Mouse (Mus musculus): Measurements from ENCODE around the gene Kcnh1. TPM values are rescaled to one million over a fixed set of nuclear protein-coding genes. Genes with fewer than 3 reads are reported as not detected.

Kcnh1 gene
- polyA plus RNA-seq, 1 experiment = 0.85 TPM

DNA sequence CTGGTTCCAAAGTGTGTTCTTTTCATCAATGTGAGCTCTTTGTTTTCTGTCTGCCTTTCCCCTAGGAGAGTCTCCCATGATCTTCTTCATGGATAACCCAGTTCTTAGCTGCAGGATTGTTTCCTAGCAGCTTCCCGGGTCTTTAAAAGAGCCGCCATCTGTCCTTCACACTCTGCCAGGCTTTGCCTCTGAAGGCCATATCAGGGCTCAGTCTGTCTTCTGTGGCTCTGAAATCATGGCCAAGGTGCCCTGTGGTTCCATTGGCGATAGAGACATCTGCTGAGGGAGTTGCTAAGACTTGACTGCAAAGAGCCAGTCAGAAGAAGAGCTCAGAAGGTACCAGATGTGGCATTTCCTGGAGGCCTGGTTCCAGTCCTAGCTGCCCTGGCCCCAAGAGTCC, 165.7 kb downstream of the Kcnh1 start:
- Histone ChIP-seq H3K27ac (ENCODE audit: insufficient read depth, low read length) (no peak overlapping the region), H3K36me3 (ENCODE audit: control insufficient read depth, insufficient read depth, low read length) (no peaks in the 10 kb centered on the region), H3K4me1 (ENCODE audit: control insufficient read depth, insufficient read depth, insufficient read length) (no peaks in the 10 kb centered on the region), H3K4me3 (ENCODE audit: extremely low read depth, insufficient read depth, insufficient read length) (no peak overlapping the region), H3K27me3 (ENCODE audit: control insufficient read depth, insufficient read depth, low read length) (no peaks in the 10 kb centered on the region)
- no peak for DNase-seq (ENCODE audit: low read depth in 1 of 2, low spot score in 2 of 2)
- no peak for TF ChIP-seq CTCF (IDR thresholded peaks at IDR 0.05; ENCODE audit: extremely low read depth, insufficient read depth, insufficient read length, insufficient replicate concordance)
- TF ChIP-seq POLR2A (IDR thresholded peaks at IDR 0.05; ENCODE audit: low read depth, low read length) = no peak
- WGBS = 88% methylated on average over 3 of the region's 3 CpGs

DNA sequence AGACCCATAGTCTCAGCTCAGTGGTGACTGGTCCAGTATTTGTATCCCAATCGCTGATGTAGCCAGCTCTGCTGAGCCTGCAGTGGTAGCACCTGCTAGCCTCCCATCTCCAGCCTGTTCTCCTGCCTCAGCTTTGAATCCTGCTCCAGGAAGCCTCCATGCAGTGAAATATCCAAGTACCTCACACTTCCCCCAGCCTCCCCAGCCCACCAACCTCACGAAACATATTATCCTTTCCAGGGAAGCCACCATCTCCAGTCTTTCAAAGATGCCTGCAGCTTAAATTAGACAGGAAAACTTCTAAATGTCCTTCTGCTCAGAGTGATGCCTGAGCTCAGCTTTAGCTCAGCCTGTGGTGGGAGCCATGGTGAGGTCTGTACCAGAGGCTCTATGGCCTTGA, 168.6 kb downstream of the Kcnh1 start:
- no peak overlapping the region for H3K27ac ChIP-seq (ENCODE audit: insufficient read depth, low read length)
- H3K36me3 ChIP-seq (ENCODE audit: control insufficient read depth, insufficient read depth, low read length) = no peaks in the 10 kb centered on the region
- H3K4me3 ChIP-seq (ENCODE audit: extremely low read depth, insufficient read depth, insufficient read length) = no peak overlapping the region
- DNase-seq (ENCODE audit: low read depth in 1 of 2, low spot score in 2 of 2) = no peak
- TF ChIP-seq POLR2A (IDR thresholded peaks at IDR 0.05; ENCODE audit: low read depth, low read length) = no peak
- TF ChIP-seq CTCF (IDR thresholded peaks at IDR 0.05; ENCODE audit: extremely low read depth, insufficient read depth, insufficient read length, insufficient replicate concordance) = no peak
- WGBS = 80% methylated on average over 2 of the region's 2 CpGs
- H3K27me3 ChIP-seq (ENCODE audit: control insufficient read depth, insufficient read depth, low read length) = no peaks in the 10 kb centered on the region
- no peaks in the 10 kb centered on the region for H3K4me1 ChIP-seq (ENCODE audit: control insufficient read depth, insufficient read depth, insufficient read length)

DNA sequence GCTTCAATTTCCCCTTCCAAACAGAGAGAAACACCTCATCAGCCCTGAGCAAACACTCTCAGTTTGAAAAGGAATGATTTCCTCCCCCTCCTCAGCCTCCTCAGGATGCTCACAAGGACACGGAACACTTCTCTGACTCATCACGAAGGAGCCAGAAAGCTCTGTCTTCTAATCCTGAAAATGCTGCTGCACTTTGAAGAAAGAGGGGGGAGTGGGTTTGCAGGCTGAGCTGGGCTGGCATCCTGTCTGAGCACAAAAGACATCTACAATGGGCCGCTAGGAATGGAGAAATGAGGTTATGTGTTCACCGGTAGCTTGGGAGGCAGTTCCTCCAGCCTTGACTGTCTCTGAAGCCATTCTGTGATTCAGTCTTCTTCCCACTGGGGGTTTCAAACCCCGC, 177.8 kb downstream of the Kcnh1 start:
- Histone ChIP-seq H3K4me3 (ENCODE audit: extremely low read depth, insufficient read depth, insufficient read length) (no peak overlapping the region), H3K27me3 (ENCODE audit: control insufficient read depth, insufficient read depth, low read length) (no peaks in the 10 kb centered on the region), H3K36me3 (ENCODE audit: control insufficient read depth, insufficient read depth, low read length) (no peaks in the 10 kb centered on the region), H3K4me1 (ENCODE audit: control insufficient read depth, insufficient read depth, insufficient read length) (no peaks in the 10 kb centered on the region), H3K27ac (ENCODE audit: insufficient read depth, low read length) (no peak overlapping the region)
- TF ChIP-seq CTCF (IDR thresholded peaks at IDR 0.05; ENCODE audit: extremely low read depth, insufficient read depth, insufficient read length, insufficient replicate concordance) (no peak), POLR2A (IDR thresholded peaks at IDR 0.05; ENCODE audit: low read depth, low read length) (no peak)
- DNase-seq (ENCODE audit: low read depth in 1 of 2, low spot score in 2 of 2) = no peak
- WGBS = 58% methylated on average over 5 of the region's 5 CpGs

DNA sequence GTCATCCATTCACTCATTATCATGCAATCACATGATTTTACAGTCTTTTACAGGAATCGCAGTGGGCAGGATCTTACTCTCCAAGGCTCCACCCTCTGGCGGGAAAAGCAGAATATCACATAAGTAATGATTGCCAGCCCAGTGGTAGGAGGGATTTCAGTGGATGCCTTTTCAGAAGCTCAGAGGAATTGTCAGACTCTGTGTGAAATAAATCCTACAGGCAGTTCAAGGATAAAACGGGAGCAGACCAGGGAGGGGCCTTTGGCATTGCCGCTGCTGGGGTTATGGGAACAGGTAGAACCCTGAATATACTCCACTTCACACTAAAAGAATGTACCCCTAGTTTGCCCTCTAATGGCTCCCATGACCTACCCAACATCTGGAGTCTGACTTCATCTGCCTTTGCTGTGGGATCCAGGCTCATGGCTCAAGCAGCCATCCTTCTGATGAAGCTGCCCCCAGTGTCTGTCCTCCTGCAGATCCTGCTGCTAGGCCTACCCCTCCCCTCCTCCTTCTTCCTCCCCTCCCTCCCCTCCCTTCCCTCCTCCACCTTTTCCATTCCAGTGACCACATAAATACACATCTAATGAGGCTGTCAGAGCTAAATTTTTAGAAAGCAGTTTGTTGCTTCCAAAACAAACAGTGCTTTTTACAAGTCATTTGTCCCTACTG, 181.5 kb downstream of the Kcnh1 start:
- H3K36me3 ChIP-seq (ENCODE audit: control insufficient read depth, insufficient read depth, low read length) = no peaks in the 10 kb centered on the region
- no peak overlapping the region for H3K27ac ChIP-seq (ENCODE audit: insufficient read depth, low read length)
- no peaks in the 10 kb centered on the region for H3K4me1 ChIP-seq (ENCODE audit: control insufficient read depth, insufficient read depth, insufficient read length)
- DNase-seq (ENCODE audit: low read depth in 1 of 2, low spot score in 2 of 2) = no peak
- no peak overlapping the region for H3K4me3 ChIP-seq (ENCODE audit: extremely low read depth, insufficient read depth, insufficient read length)
- no peaks in the 10 kb centered on the region for H3K27me3 ChIP-seq (ENCODE audit: control insufficient read depth, insufficient read depth, low read length)
- TF ChIP-seq POLR2A (IDR thresholded peaks at IDR 0.05; ENCODE audit: low read depth, low read length) (no peak), CTCF (IDR thresholded peaks at IDR 0.05; ENCODE audit: extremely low read depth, insufficient read depth, insufficient read length, insufficient replicate concordance) (no peak)
- WGBS = 85% methylated on average over 4 of the region's 4 CpGs

DNA sequence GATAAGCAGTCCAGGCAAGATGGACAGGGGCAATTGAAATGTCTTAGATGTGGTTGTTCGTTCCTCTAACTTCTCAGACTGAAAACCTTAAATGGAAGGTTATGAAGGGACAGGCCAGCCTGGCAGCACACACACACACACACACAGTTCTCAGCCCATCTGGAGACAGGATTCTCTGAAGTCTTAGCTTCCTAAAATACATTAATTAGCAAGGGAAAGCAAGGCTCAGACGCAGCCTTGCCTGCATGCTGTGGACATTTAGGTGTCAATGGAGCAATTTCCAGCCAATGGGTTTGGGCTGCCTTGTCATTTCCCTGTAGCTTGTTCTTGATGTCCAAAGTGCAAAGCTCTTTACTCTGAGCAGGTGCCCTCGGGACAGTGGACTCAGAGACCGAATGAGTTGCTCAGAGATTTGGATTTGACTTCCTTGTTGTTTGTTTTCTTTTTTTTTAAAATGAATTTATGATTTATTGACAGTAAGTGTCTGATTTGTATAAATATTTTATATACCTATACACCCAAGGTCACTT, 188.0 kb downstream of the Kcnh1 start:
- Histone ChIP-seq H3K27me3 (ENCODE audit: control insufficient read depth, insufficient read depth, low read length) (no peaks in the 10 kb centered on the region), H3K36me3 (ENCODE audit: control insufficient read depth, insufficient read depth, low read length) (no peaks in the 10 kb centered on the region), H3K27ac (ENCODE audit: insufficient read depth, low read length) (no peak overlapping the region), H3K4me3 (ENCODE audit: extremely low read depth, insufficient read depth, insufficient read length) (no peak overlapping the region), H3K4me1 (ENCODE audit: control insufficient read depth, insufficient read depth, insufficient read length) (no peaks in the 10 kb centered on the region)
- no peak for DNase-seq (ENCODE audit: low read depth in 1 of 2, low spot score in 2 of 2)
- WGBS = 76% methylated on average over 4 of the region's 4 CpGs
- no peak for TF ChIP-seq CTCF (IDR thresholded peaks at IDR 0.05; ENCODE audit: extremely low read depth, insufficient read depth, insufficient read length, insufficient replicate concordance)
- TF ChIP-seq POLR2A (IDR thresholded peaks at IDR 0.05; ENCODE audit: low read depth, low read length) = no peak

DNA sequence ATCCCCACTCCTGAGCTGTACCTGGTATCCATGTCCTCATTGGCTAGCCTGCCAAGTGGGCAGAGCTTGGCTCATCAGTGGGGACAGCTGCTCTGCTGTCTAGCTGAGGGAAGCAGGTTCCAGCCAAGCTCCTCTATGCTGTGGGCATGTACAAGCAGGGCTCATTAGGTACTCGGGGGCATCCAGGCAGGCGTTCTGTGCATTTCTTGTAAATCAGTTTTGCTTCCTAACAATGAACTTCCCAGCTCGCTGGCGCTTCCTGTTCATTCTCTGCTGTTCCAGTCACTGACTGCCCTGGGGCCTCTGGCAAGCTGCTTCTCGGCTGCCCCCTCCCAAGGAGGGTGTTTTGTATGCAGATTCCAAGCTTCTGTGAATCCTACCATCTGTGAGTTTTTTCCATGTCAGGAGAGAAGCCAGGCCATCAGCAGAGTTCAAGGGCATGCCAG, 190.0 kb downstream of the Kcnh1 start:
- Histone ChIP-seq H3K4me1 (ENCODE audit: control insufficient read depth, insufficient read depth, insufficient read length) (no peaks in the 10 kb centered on the region), H3K4me3 (ENCODE audit: extremely low read depth, insufficient read depth, insufficient read length) (no peak overlapping the region), H3K27ac (ENCODE audit: insufficient read depth, low read length) (no peak overlapping the region), H3K27me3 (ENCODE audit: control insufficient read depth, insufficient read depth, low read length) (no peaks in the 10 kb centered on the region), H3K36me3 (ENCODE audit: control insufficient read depth, insufficient read depth, low read length) (no peaks in the 10 kb centered on the region)
- DNase-seq (ENCODE audit: low read depth in 1 of 2, low spot score in 2 of 2) = no peak
- no peak for TF ChIP-seq POLR2A (IDR thresholded peaks at IDR 0.05; ENCODE audit: low read depth, low read length)
- TF ChIP-seq CTCF (IDR thresholded peaks at IDR 0.05; ENCODE audit: extremely low read depth, insufficient read depth, insufficient read length, insufficient replicate concordance) = no peak
- 63% methylated on average over 5 of the region's 5 CpGs for WGBS

DNA sequence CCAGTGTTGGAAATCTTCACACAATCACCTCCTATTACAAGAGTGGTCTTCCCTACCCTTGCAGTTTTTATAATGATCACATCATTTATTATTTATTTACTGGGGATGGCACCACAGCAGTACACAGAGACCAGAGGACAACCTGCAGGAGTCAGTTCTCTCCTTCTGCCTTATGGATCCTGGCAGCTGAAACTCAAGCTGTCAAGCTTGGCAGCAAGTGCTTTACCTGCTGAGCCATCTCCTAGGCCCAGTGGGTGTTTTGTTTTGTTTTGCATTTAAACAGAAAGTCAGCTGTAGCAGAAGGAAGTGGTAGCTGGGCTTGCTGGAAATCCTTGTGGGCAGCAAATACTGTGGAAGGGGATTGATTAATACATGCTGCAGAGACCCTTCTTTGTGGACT, 197.1 kb downstream of the Kcnh1 start:
- TF ChIP-seq CTCF (IDR thresholded peaks at IDR 0.05; ENCODE audit: extremely low read depth, insufficient read depth, insufficient read length, insufficient replicate concordance) = no peak
- TF ChIP-seq POLR2A (IDR thresholded peaks at IDR 0.05; ENCODE audit: low read depth, low read length) = no peak
- H3K4me1 ChIP-seq (ENCODE audit: control insufficient read depth, insufficient read depth, insufficient read length) = no peaks in the 10 kb centered on the region
- DNase-seq (ENCODE audit: low read depth in 1 of 2, low spot score in 2 of 2) = no peak
- no peak overlapping the region for H3K27ac ChIP-seq (ENCODE audit: insufficient read depth, low read length)
- H3K4me3 ChIP-seq (ENCODE audit: extremely low read depth, insufficient read depth, insufficient read length) = no peak overlapping the region
- H3K27me3 ChIP-seq (ENCODE audit: control insufficient read depth, insufficient read depth, low read length) = no peaks in the 10 kb centered on the region
- H3K36me3 ChIP-seq (ENCODE audit: control insufficient read depth, insufficient read depth, low read length) = no peaks in the 10 kb centered on the region
